Mouse (Mus musculus) bone marrow, adult 2 months (tissue): ENCODE results near the gene Togaram2. TPM values are rescaled to one million over a fixed set of nuclear protein-coding genes. Genes with fewer than 3 reads are reported as not detected.

Source experiments
- H3K27ac ChIP-seq: fragments of 200-500 bp; 2 replicates; pipeline ENCODE4 v1.5.1; 2012; ENCODE audit warnings: low read depth, mild to moderate bottlenecking, control low read depth, inconsistent platforms, low read length; ENCODE audit not compliant: control insufficient read depth, poor library complexity, insufficient read depth
- H3K4me1 ChIP-seq: fragments of 200-500 bp; 2 replicates; pipeline ENCODE4 v1.6.1; 2011; ENCODE audit warnings: low read length; ENCODE audit not compliant: control insufficient read depth, insufficient read depth
- H3K4me3 ChIP-seq: fragments of 200-500 bp; replicated peaks from 2 replicates; pipeline ENCODE3; 2011; ENCODE audit warnings: mild to moderate bottlenecking, low read depth, low read length, control low read depth; ENCODE audit not compliant: control insufficient read depth
- CTCF ChIP-seq: fragments of 200-500 bp; IDR thresholded peaks from 2 replicates; pipeline ENCODE4 v1.5.1; 2011; ENCODE audit warnings: low read length, control low read depth; ENCODE audit not compliant: control insufficient read depth, insufficient read depth
- POLR2A ChIP-seq: fragments of 200-500 bp; IDR thresholded peaks from 2 replicates; pipeline ENCODE4 v1.6.1; 2011; ENCODE audit warnings: low read depth, mild to moderate bottlenecking, control low read depth, low read length, borderline replicate concordance; ENCODE audit not compliant: control insufficient read depth
- WGBS: fragments of 180-500 bp; shearing (Covaris S2); methylation state at CpG from one replicate; pipeline ENCODE4 v1.1.7; 2018; 5-methylcytosine and 5-hydroxymethylcytosine counted together
- polyA plus RNA-seq: library from polyadenylated mRNA; stranded (reverse); fragments of >200 nt; gene quantifications from 2 replicates; pipeline ENCODE4 v1.2.4, GENCODE M21; 2011; ENCODE audit warnings: low replicate concordance; ENCODE audit not compliant: missing spikeins, insufficient read depth, insufficient read length

The Togaram2 gene
- polyA plus RNA-seq, 1 experiment: not detected

- no peak for TF ChIP-seq CTCF
- no peak for TF ChIP-seq POLR2A
- 48% methylated on average over 6 of the region's 6 CpGs for WGBS
- Histone ChIP-seq H3K27ac (no peak overlapping the region), H3K4me3 (no peak overlapping the region), H3K4me1 (no peaks in the 10 kb centered on the region)
Observed at GRCm38 (mm10) chr17:71769564-71769963, 96.5 kb downstream of the Togaram2 start.

GRCm38 (mm10) chr17:71770696-71771095 lies 97.6 kb downstream of the Togaram2 start:
- Histone ChIP-seq H3K4me1 (no peaks in the 10 kb centered on the region), H3K27ac (no peak overlapping the region), H3K4me3 (no peak overlapping the region)
- WGBS: 79% methylated on average over 3 of the region's 3 CpGs
- TF ChIP-seq CTCF: no peak
- no peak for TF ChIP-seq POLR2A

GRCm38 (mm10) chr17:71774173-71774572 lies 101.1 kb downstream of the Togaram2 start:
- no peak for TF ChIP-seq CTCF
- no peak for TF ChIP-seq POLR2A
- 70% methylated on average over 4 of the region's 4 CpGs for WGBS
- H3K4me1 ChIP-seq: no peaks in the 10 kb centered on the region
- no peak overlapping the region for H3K4me3 ChIP-seq
- no peak overlapping the region for H3K27ac ChIP-seq

- WGBS: 63% methylated on average over 4 of the region's 4 CpGs
- Histone ChIP-seq H3K4me1 (no peaks in the 10 kb centered on the region), H3K27ac (no peak overlapping the region), H3K4me3 (no peak overlapping the region)
- TF ChIP-seq CTCF (no peak), POLR2A (no peak)
Observed at GRCm38 (mm10) chr17:71775279-71775678, 102.2 kb downstream of the Togaram2 start.

GRCm38 (mm10) chr17:71778696-71779095 lies 105.6 kb downstream of the Togaram2 start:
- H3K4me3 ChIP-seq: no peak overlapping the region
- no peak overlapping the region for H3K27ac ChIP-seq
- TF ChIP-seq CTCF (no peak), POLR2A (no peak)
- no peaks in the 10 kb centered on the region for H3K4me1 ChIP-seq
- WGBS: 67% methylated on average over 3 of the region's 3 CpGs

Other genes starting within 250 kb of the Togaram2 start
- gene Gm4707, start 213.3 kb upstream of the Togaram2 start, polyA plus RNA-seq: 27.1 and 29.6 TPM in 2 replicates
- 27.5 and 35.0 TPM in 2 replicates for gene Smchd1, start 197.9 kb upstream of the Togaram2 start, polyA plus RNA-seq
- gene Ndc80, start 146.4 kb upstream of the Togaram2 start, polyA plus RNA-seq: 32.9 and 34.0 TPM in 2 replicates
- gene Spdya, start 121.2 kb upstream of the Togaram2 start, polyA plus RNA-seq: not detected in 2 replicates
- 39.1 and 74.0 TPM in 2 replicates for gene Wdr43, start 57.4 kb upstream of the Togaram2 start, polyA plus RNA-seq
- not detected in 2 replicates for gene Pcare, start 79.6 kb downstream of the Togaram2 start, polyA plus RNA-seq
- 2.3 and 3.1 TPM in 2 replicates for gene Clip4, start 95.2 kb downstream of the Togaram2 start, polyA plus RNA-seq